Mouse (Mus musculus) CD4-positive naive resting alpha-beta T cell, adult 57 days (primary cell): ENCODE data around the gene Sash1. TPM values are rescaled to one million over a fixed set of nuclear protein-coding genes. Genes with fewer than 3 reads are reported as not detected.

Source experiments
- total RNA-seq: library from RNA; stranded (reverse); gene quantifications from one replicate; pipeline ENCODE4 v1.2.4, GENCODE M21; 2023

Sash1 gene
- 1.7 TPM for total RNA-seq

DNA sequence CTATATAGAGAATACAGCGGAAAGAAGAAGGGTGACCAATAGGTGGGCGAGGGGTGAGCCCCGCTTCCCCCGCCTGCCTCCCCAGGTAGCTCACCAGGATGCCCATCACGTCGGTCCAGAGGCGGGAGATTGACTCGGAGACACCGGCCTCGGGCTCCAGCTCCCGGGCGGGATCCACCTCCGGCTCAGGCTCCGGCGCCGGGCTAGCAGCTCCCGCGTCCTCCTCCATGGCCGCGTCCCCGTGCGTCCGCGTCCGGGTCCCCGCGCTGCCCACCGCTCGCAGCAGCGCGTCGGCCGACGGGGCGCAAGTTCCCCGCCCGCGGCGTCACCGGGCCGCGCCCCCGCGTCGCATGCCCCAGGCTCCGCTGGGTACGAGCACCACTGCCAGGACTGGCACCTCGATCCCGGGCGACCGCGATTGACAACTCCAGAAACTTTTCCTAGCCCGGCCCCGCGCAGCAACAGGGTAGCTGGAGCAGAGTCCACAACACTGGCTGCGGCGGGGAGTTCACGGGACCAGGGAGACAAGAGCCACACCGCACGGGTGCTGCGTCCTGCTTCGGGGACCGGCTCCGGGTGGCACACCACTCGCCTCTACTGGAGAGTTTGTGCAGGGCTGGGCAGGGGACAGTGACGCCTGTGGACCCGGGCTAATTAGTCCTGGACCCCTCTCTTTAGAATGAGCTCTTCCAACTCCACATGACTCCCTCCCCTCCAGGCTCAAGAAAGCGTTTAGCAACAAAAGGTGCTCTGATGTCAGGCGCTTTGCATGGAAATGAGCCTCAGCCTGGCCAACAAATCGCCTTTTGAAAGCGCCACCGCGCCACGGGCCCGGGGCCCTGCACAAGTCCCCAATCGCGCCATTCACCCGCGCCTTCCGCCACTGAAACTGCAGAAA is at the start of gene Sash1:
Gene Sash1 (minus strand): TSS at position 441 of the 898 bp plus-strand sequence.

